Mouse (Mus musculus): Measurements from ENCODE around the gene Hist1h4k. TPM values are rescaled to one million over a fixed set of nuclear protein-coding genes. Genes with fewer than 3 reads are reported as not detected.
A peak's percentile ranks its signal among the peaks of the same experiment; 100 is the strongest.

The Hist1h4k gene
- total and polyA plus RNA-seq, 3 experiments = 19.1 to 3,283 TPM; not detected in 1

GRCm38 (mm10) chr13:21710821-21711525 is 39.3 kb downstream of the Hist1h4k start:
- Histone ChIP-seq H3K9me3 (replicated peaks; ENCODE audit: insufficient read depth, low read length) (no peaks in the 10 kb centered on the region), H3K4me3 (ENCODE audit: control insufficient read depth in 1 of 2, insufficient read depth in 1 of 2, low read depth in 2 of 2, low read length in 2 of 2) (peak overlapping the region; percentile 44 to 64), H3K4me1 (ENCODE audit: control insufficient read depth in 1 of 2, insufficient read depth in 2 of 2, low read length in 2 of 2) (peaks cover 0 to 7% of the 10 kb centered on the region in 2 experiments; a peak in 2 of 4 replicates), H3K79me2 (ENCODE audit: control insufficient read depth, insufficient read depth, low read length, poor library complexity) (no peaks in the 10 kb centered on the region; the same call in 1 of the 2 replicates), H3K27me3 (ENCODE audit: control insufficient read depth in 1 of 2, insufficient read depth in 2 of 2, low read length in 2 of 2) (no peaks in the 10 kb centered on the region), H3K9ac (ENCODE audit: control insufficient read depth, low read depth, low read length, poor library complexity, severe bottlenecking) (peak overlapping the region; percentile 51), H3K36me3 (ENCODE audit: control insufficient read depth in 1 of 2, insufficient read depth in 2 of 2, low read length in 2 of 2) (peaks cover 0 to 16% of the 10 kb centered on the region in 2 experiments; a peak in 2 of 4 replicates), H3K27ac (ENCODE audit: control insufficient read depth, low read depth, low read length) (no peak overlapping the region)
- TF ChIP-seq MAX (IDR thresholded peaks at IDR 0.05; ENCODE audit: low read length) (no peak), TBP (IDR thresholded peaks at IDR 0.05; ENCODE audit: low read depth, low read length) (peak; percentile 98)
- peak; percentile 70 for DNase-seq (ENCODE audit: low read depth, low spot score)

DNA sequence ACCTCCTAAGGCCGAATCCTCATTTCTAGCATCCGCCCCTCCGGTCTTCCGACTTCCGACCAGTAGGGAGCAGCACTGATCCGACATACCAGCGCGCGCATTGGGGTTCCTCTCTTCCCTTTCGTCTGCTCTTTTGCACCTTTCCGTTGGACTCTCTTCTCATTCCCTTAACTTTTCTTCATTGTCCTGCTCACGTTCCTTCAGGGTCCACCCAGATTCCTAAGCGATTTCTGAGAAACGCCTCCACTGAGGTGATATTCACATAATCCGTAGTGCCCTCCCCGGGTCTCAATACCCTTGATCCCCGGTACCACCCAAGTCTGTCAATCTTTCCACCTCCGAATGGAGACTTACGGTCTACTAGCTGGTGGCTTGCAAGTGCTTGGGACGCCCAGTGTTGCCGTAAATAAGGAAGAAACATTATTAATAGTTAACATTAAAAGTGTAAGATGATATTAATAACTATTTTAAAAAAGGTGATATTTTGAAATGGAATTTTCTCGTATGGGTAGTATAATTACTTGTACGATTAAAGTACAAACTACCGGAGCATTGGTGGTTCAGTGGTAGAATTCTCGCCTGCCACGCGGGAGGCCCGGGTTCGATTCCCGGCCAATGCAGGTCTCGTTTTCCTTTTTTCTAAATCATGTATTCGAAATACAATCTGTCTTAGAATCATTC is 40.1 kb downstream of the Hist1h4k start:
- H3K4me3 ChIP-seq (ENCODE audit: control insufficient read depth in 1 of 2, insufficient read depth in 1 of 2, low read depth in 2 of 2, low read length in 2 of 2) = peak overlapping the region; percentile 63 to 99

GRCm38 (mm10) chr13:21706669-21707068 is 43.6 kb downstream of the Hist1h4k start:
- H3K4me1 ChIP-seq (ENCODE audit: control insufficient read depth in 1 of 2, insufficient read depth in 2 of 2, low read length in 2 of 2) = peaks cover 0 to 7% of the 10 kb centered on the region in 2 experiments; a peak in 2 of 4 replicates
- H3K27ac ChIP-seq (ENCODE audit: control insufficient read depth, low read depth, low read length) = no peak overlapping the region
- DNase-seq (ENCODE audit: low read depth, low spot score) = no peak
- H3K36me3 ChIP-seq (ENCODE audit: control insufficient read depth in 1 of 2, insufficient read depth in 2 of 2, low read length in 2 of 2) = peaks cover 0 to 9% of the 10 kb centered on the region in 2 experiments; a peak in 2 of 4 replicates
- H3K79me2 ChIP-seq (ENCODE audit: control insufficient read depth, insufficient read depth, low read length, poor library complexity) = no peaks in the 10 kb centered on the region; the same call in 1 of the 2 replicates
- H3K27me3 ChIP-seq (ENCODE audit: control insufficient read depth in 1 of 2, insufficient read depth in 2 of 2, low read length in 2 of 2) = peaks cover 0 to 3% of the 10 kb centered on the region in 2 experiments; a peak in 2 of 4 replicates
- TF ChIP-seq ZKSCAN1 (IDR thresholded peaks at IDR 0.05; ENCODE audit: low read depth, low read length) = no peak
- peak; percentile 87; the same call in 1 of the 2 replicates for TF ChIP-seq MAFK (IDR thresholded peaks at IDR 0.05; ENCODE audit: borderline replicate concordance, low read depth, low read length)
- H3K9me3 ChIP-seq (replicated peaks; ENCODE audit: insufficient read depth, low read length) = no peaks in the 10 kb centered on the region
- no peak overlapping the region for H3K9ac ChIP-seq (ENCODE audit: control insufficient read depth, low read depth, low read length, poor library complexity, severe bottlenecking)
- H3K4me3 ChIP-seq (ENCODE audit: control insufficient read depth in 1 of 2, insufficient read depth in 1 of 2, low read depth in 2 of 2, low read length in 2 of 2) = no peak overlapping the region

More for the DNA sequence above, 40.1 kb downstream of the Hist1h4k start:
- TF ChIP-seq ELF1 (IDR thresholded peaks at IDR 0.05; ENCODE audit: low read depth, low read length) (no peak), POLR2AphosphoS5 (IDR thresholded peaks at IDR 0.05; ENCODE audit: borderline replicate concordance, low read depth, low read length) (no peak), BHLHE40 (IDR thresholded peaks at IDR 0.05; ENCODE audit: borderline replicate concordance, low read depth, low read length) (no peak), CTCF (IDR thresholded peaks at IDR 0.05 in 2 of 3, conservative IDR thresholded peaks at IDR 0.05 in 1 of 3; ENCODE audit: control insufficient read depth in 1 of 3, insufficient read depth in 1 of 3, low read depth in 2 of 3, low read length in 3 of 3, poor library complexity in 1 of 3, severe bottlenecking in 1 of 3) (peak in 2 of 3 experiments; percentile 60 to 82; a peak in 4 of 6 replicates), SMC3 (IDR thresholded peaks at IDR 0.05; ENCODE audit: low read depth, low read length) (no peak), POLR2A (IDR thresholded peaks at IDR 0.05; ENCODE audit: control insufficient read depth in 1 of 2, insufficient read depth in 1 of 2, low read depth in 1 of 2, low read length in 2 of 2, poor library complexity in 1 of 2) (peak in 1 of 2 experiments; percentile 48; a peak in 2 of 4 replicates), HCFC1 (IDR thresholded peaks at IDR 0.05; ENCODE audit: low read depth, low read length) (no peak), E2F4 (IDR thresholded peaks at IDR 0.05; ENCODE audit: borderline replicate concordance, low read depth, low read length) (no peak), TBP (IDR thresholded peaks at IDR 0.05; ENCODE audit: low read depth, low read length) (peak; percentile 97)
- Histone ChIP-seq H3K9ac (ENCODE audit: control insufficient read depth, low read depth, low read length, poor library complexity, severe bottlenecking) (peak overlapping the region; percentile 96), H3K4me1 (ENCODE audit: control insufficient read depth in 1 of 2, insufficient read depth in 2 of 2, low read length in 2 of 2) (peaks cover 0 to 7% of the 10 kb centered on the region in 2 experiments; a peak in 2 of 4 replicates), H3K79me2 (ENCODE audit: control insufficient read depth, insufficient read depth, low read length, poor library complexity) (no peaks in the 10 kb centered on the region; the same call in 1 of the 2 replicates), H3K9me3 (replicated peaks; ENCODE audit: insufficient read depth, low read length) (no peaks in the 10 kb centered on the region), H3K36me3 (ENCODE audit: control insufficient read depth in 1 of 2, insufficient read depth in 2 of 2, low read length in 2 of 2) (peaks cover 0 to 16% of the 10 kb centered on the region in 2 experiments; a peak in 2 of 4 replicates), H3K27ac (ENCODE audit: control insufficient read depth, low read depth, low read length) (peak overlapping the region; percentile 72), H3K27me3 (ENCODE audit: control insufficient read depth in 1 of 2, insufficient read depth in 2 of 2, low read length in 2 of 2) (no peaks in the 10 kb centered on the region; a peak in 1 of 4 replicates)
- DNase-seq (ENCODE audit: low read depth, low spot score) = peak; percentile 90
